Mouse (Mus musculus): Measurements from ENCODE around the gene Hspd1.
"Not testable (repeated sequence)": the region's sequence is repeated elsewhere in the genome, so short reads cannot be mapped to it uniquely, and the experiment has no call there.

The Hspd1 gene

DNA sequence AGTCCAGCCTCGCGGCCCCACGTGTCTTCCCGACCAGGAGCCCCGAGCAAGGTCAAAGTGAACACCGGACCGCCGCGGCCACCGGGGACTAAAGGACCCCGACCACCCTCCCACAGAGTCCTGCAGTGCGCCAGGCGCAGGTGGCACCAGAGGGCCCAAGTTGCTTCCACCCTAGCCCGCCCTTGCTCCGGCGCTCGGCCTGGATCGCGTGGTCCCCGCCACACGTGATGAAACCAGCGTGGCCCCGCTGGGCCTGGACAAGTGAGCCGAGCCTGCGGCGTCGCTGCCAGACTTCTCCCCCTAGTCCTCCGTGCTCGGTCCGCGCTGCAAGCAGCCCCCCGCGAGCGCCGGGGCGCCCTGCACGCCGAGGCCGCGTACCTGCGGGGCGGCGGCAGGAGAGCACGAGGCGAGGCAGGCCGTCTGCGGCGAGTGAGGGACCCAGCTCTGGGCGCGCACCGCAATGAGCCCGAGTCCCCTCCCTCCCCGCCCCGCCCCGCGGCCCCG, 590 bp downstream of the Hspd1 start:
- in situ Hi-C loops (cut with MseI, MboI) = no loop called here

DNA sequence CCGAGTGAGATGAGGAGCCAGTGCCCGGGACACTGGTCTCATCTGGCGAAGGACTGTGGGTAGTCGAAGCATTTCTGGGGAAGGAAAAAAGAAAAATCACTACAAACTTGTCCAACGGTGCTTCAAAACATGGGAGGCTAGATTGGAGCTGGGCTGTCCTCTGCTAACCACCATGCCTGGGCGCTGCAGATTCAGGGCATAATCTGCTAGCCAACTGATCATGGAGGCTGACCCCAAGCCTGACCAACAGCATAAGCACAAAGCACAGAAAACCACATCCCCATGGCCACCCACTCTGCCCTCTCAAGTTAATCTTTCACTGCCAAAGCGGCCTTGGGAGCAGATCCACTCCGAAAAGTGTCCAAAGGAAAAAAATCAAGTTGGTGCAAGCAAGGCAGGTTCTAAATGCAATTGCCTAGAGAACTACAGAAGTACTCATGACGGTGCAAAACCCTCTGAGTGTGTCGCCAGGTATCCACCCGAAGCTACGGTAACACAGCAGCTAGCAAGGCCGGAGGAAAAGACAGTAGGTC, 1.1 kb downstream of the Hspd1 start:
- in situ Hi-C loops (cut with MseI, MboI) = no loop called here

GRCm38 (mm10) chr1:55085781-55086366, 2.2 kb downstream of the Hspd1 start:
- in situ Hi-C loops (cut with MseI, MboI) = no loop called here

GRCm38 (mm10) chr1:55082106-55082505, 5.9 kb downstream of the Hspd1 start:
- in situ Hi-C loops (cut with MseI, MboI) = no loop called here

GRCm38 (mm10) chr1:55079677-55080076, 8.4 kb downstream of the Hspd1 start:
- in situ Hi-C loops (cut with MseI, MboI) = no loop called here

DNA sequence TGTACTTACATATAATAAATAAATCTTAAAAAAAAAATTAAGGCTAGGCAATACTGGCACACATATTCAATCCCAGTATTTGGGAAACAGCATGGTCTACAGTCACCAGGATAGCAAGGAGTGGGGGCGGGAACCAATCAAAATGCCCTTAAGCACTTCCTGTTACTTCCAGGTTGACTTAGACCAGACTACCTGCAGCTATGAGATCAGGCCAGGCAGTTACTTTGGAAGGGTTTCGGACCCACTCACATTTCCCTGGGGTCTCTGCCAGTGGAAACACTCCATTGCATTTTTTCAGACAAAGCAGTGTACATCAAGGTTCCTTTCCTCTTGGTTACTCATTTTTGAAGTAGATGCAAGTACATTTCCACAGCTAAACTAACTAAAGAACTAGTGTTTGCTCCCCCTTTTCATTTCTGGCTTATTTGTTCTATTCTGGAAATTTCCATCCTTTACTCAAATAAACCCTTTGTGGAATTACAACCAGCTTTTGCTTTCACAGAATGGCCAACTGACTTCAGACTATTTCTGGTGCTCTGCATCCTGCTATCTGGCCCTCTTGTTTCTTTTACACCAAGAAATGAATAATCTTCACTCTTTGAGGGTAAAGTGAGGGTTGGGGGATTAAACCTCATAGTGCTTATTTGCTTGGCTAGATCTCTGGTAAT, 11.1 kb downstream of the Hspd1 start:
- in situ Hi-C loops (cut with MseI, MboI) = no loop called here

- in situ Hi-C loops (cut with MseI, MboI) = no loop called here
These were observed 11.7 kb downstream of the Hspd1 start for GRCm38 (mm10) chr1:55076395-55076743.

- in situ Hi-C loops (cut with MseI, MboI) = no loop called here
These were observed 12.2 kb downstream of the Hspd1 start for GRCm38 (mm10) chr1:55075652-55076394.

DNA sequence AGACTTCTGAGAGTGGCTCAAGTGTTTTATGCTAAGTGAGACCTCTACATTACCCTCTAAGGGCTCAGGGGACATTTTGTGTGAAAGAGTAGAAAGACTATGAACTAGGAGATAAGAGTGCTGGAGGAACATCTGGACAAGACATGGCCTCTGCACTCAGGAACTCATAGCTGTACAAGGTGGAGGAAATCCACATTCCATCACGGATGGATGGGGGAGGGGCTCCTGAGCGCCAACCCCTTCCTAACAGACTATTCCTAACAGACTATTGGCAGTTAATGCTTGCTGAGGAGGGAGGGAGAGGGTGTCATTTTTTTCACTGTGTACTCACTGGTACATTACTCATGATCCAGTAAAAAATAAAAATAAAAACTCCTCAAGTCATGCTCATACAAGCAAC, 13.3 kb downstream of the Hspd1 start:
- in situ Hi-C loops (cut with MseI, MboI) = no loop called here

DNA sequence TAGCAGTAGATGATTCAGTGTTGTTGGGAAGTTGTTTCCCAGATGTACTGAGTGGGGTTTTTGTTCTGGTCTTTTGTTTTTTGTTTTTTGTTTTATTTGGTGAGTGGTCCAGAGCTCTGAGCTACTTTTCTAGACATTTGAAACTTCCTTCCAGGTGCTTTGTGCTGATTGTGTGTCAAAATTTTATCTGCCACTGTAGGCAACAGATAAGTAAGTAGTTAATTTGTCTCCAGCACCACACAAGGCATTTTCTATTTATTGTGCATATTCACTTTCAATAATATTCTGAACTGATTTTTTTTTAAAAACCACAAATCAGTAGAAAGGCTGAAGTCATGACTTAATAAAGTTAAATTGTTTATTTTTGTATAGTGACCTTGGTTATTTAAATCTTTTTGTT, 15.7 kb downstream of the Hspd1 start:
- in situ Hi-C loops (cut with MseI, MboI) = not testable (repeated sequence)

DNA sequence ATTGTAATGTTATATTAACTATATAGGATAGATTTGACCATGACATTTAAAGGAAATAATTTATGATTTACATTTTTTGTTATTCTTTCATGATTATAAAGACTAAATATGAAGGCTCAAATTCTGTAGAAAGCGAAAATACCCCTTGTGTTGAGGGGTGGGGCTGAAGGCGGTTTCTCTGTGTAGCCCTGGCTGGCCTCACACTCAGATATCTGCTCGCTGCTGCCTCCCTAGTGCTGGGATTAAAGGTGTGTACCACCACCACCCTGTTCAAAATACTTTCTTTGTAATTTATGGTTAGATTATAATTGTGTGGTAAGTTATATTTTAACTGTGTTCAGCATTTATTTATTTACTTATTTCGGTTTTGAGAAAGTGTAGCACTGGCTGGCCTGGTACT, 26.3 kb downstream of the Hspd1 start:
- in situ Hi-C loops (cut with MseI, MboI) = no loop called here

DNA sequence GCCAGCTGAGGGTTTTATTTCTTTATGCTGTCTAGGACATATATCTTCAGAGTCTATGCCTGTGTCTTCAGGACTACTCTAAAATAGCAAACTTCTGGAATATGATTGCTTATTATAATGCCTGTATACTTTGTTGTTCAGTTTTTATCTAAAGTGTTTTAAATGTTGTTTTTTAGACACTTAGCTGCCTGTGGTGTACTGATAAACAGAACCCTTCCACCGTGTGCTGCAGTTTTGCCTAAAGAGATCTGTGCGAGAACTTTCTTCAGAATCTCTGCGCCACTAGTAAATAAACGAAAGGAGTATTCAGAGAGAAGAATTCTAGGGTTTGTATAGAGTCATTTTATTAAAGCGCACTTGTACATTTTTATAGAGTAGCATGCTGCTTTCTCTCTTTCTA, 26.9 kb downstream of the Hspd1 start:
- in situ Hi-C loops (cut with MseI, MboI) = no loop called here

- in situ Hi-C loops (cut with MseI, MboI) = not testable (repeated sequence)
These were observed 29.7 kb downstream of the Hspd1 start for GRCm38 (mm10) chr1:55058383-55058782.

DNA sequence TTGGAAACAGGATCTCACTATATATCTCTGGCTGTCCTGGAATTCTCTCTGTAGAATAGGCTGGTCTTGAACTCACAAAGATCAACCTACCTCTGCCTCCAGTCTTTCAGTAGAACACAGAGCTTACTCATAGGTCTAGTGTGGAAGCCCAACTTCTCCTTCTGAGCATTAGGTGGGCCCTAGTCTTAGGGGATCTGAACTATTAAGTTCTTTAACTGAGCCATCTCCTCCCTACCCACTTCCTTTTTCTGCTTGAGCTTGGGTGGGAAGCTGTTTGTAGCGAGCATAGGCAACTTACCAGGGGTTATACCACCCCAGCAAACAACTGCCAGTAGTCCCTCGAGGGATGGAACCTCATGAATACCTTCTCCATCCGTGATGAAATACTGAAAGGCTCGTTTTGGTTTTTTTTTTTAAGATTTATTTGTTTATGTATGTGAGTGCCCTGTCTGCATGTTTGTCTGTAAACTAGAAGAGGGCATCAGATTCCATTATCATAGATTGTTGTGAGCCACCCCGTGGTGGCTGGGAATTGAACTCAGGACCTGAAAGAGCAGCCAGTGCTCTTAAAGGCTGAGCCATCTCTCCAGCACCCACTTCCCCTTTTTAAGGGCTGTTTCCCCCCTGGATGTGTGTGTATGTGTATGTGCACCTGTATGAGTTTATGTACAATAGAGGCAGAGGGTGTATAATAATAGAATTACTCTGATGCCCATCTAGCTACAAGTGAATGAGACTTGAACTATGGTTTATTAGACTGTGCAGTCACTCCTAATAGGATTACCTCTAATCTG, 32.5 kb downstream of the Hspd1 start:
- in situ Hi-C loops (cut with MseI, MboI) = no loop called here

DNA sequence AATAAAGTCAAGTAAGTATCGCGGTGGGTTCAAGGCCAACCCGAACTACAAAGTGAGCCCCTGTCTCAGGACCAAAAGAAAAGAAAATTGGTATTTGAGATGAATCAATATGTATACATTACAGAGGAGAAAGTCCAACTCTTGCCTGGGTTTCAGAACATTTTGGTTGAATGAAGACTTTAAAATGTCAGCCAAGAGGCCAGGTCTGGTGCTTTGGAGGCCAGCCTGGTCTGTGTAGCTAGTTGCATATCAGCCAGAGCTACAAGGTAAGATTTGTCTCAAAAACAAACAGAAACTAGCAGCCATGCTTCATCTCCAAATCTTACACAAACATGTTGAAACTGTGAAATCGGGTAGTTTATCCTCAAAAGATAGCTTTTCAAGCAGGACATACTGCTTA, 34.4 kb downstream of the Hspd1 start:
- in situ Hi-C loops (cut with MseI, MboI) = no loop called here

GRCm38 (mm10) chr1:55053005-55053404, 35.0 kb downstream of the Hspd1 start:
- in situ Hi-C loops (cut with MseI, MboI) = no loop called here

DNA sequence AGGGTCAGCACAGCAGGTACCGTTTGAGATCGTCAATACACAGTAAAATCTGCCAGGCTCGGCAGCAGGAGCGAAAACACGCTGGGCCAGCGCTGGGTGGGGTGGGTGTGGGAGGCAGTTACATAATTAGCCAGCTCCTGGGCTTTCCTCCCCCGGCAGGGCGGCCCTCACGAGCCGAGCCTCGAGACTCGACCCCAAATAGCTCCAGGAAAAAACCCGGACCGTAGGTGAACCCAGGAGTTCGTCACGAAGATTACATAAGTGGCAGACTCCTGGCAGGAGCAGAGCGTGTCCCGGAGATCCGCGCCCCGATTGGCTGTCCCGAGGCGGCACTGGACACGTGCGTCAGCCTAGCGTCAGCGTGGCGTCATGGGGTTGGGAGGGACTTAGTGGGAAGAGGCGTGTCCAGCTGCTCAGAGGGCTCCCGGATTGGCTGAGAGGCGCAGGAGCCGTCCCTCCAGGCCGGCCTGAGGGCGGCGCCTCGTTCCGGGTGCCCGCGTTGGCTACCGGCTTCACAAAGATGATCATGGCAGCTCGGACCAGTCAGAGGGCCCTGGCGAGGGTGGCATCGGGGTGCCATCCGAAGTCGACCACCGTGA, 35.6 kb downstream of the Hspd1 start, which contains the start of gene Coq10b:
Gene Coq10b (plus strand): TSS at position 416 of the 599 bp plus-strand sequence.
- in situ Hi-C loops (cut with MseI, MboI) = no loop called here

- in situ Hi-C loops (cut with MseI, MboI) = no loop called here
These were observed 36.4 kb downstream of the Hspd1 start for GRCm38 (mm10) chr1:55051671-55052070.

GRCm38 (mm10) chr1:55048841-55049587, 39.0 kb downstream of the Hspd1 start:
- in situ Hi-C loops (cut with MseI, MboI) = no loop called here

DNA sequence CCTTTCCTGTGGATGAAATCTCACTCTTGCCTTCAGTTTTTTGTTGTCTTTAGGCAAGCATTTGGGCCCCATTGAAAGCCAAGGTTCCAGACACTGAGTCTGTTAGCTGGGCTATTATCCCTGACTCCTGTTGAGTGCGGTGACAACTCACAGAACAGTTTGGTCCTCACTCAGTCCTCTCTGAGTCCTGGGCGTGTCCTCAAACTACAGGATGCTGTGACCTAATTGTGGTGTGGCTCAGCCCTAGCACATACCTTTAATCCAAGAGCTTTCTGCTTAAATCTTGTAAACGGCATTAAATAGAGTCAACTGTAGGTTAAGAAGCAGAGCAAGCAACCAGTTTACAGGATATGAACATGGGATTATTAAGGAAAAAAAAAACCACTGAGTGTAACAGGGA, 44.9 kb downstream of the Hspd1 start:
- in situ Hi-C loops (cut with MseI, MboI) = no loop called here

DNA sequence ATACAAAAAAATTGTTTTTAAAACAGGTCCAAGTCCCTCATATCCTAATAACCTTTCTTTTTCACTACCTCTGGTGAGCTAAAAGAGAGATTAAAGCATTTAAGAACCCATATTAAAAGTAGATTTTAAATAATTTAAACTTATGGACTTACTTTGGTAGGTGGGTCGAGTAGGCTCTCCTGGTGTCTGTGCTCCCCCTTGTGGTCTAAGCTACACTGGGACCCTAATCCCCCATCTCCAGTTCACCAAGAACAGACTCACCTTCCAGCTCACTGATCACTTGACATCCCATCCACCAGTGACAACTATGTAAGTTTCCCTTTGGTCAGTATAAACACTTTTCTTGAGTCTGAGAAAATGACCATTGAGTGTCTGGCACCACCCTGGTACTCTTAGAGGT, 45.8 kb downstream of the Hspd1 start:
- in situ Hi-C loops (cut with MseI, MboI) = no loop called here
